In genomic region chr4:134796581-134797361, GRCm38 (mm10) we compare ENCODE assay signal across 8 mouse cellular contexts. TPM values are rescaled to one million over a fixed set of nuclear protein-coding genes. Genes with fewer than 3 reads are reported as not detected.
DNase-seq lines count a peak whose midpoint lies in the region; ATAC-seq and TF ChIP-seq lines count a peak whose summit lies in the region.

No protein-coding gene starts in this region.

- TF ChIP-seq EP300 in liver, postnatal 0 days (IDR thresholded peaks at IDR 0.05; ENCODE audit: low read depth): no peak

- 38% methylated on average over 7 of the region's 7 CpGs for WGBS in liver, postnatal 0 days (ENCODE audit: insufficient replicate concordance)
- 25% methylated on average over 7 of the region's 7 CpGs for WGBS in embryonic facial prominence, embryonic 14.5 days
- 23% methylated on average over 7 of the region's 7 CpGs for WGBS in forebrain, embryonic 16.5 days

- peaks cover 13% of the 10 kb centered on the region for H3K4me1 ChIP-seq in liver, postnatal 0 days (ENCODE audit: insufficient read depth)
- H3K4me1 ChIP-seq in embryonic facial prominence, embryonic 14.5 days (ENCODE audit: control insufficient read depth, insufficient read depth, low read length): no peaks in the 10 kb centered on the region
- peaks cover 3% of the 10 kb centered on the region; the same call in 1 of the 2 replicates for H3K4me1 ChIP-seq in forebrain, embryonic 16.5 days (replicated peaks; ENCODE audit: control insufficient read depth, insufficient read depth, low read length)

- no peak overlapping the region for H3K27ac ChIP-seq in liver, postnatal 0 days (ENCODE audit: low read depth)
- no peak overlapping the region for H3K27ac ChIP-seq in embryonic facial prominence, embryonic 14.5 days (replicated peaks; ENCODE audit: low read depth, low read length)
- no peak overlapping the region for H3K27ac ChIP-seq in forebrain, embryonic 16.5 days (ENCODE audit: low read length)

- peaks cover 7% of the 10 kb centered on the region; the same call in 1 of the 2 replicates for H3K36me3 ChIP-seq in liver, postnatal 0 days (replicated peaks; ENCODE audit: insufficient read depth, low read length)
- H3K36me3 ChIP-seq in embryonic facial prominence, embryonic 14.5 days (ENCODE audit: control insufficient read depth, insufficient read depth, low read length): peaks cover 7% of the 10 kb centered on the region
- H3K36me3 ChIP-seq in forebrain, embryonic 16.5 days (ENCODE audit: control insufficient read depth, insufficient read depth): peaks cover 4% of the 10 kb centered on the region

- no peak overlapping the region for H3K9ac ChIP-seq in liver, postnatal 0 days (replicated peaks)
- H3K9ac ChIP-seq in embryonic facial prominence, embryonic 14.5 days (ENCODE audit: low read depth, low read length): no peak overlapping the region
- no peak overlapping the region for H3K9ac ChIP-seq in forebrain, embryonic 16.5 days (replicated peaks; ENCODE audit: low read depth, low read length)

- H3K9me3 ChIP-seq in liver, postnatal 0 days (ENCODE audit: low read length): no peaks in the 10 kb centered on the region
- H3K9me3 ChIP-seq in embryonic facial prominence, embryonic 14.5 days (ENCODE audit: control insufficient read depth, low read length): no peaks in the 10 kb centered on the region
- no peaks in the 10 kb centered on the region for H3K9me3 ChIP-seq in forebrain, embryonic 16.5 days (ENCODE audit: control insufficient read depth, low read length)

- ATAC-seq in liver, postnatal 0 days: no peak
- peak; percentile 85 for ATAC-seq in activated CD4-positive, CD25-positive, alpha-beta regulatory T cell, adult 4 months
- ATAC-seq in embryonic facial prominence, embryonic 14.5 days (ENCODE audit: low read depth): no peak
- ATAC-seq in megakaryocyte-erythroid progenitor cell, adult 5-6 weeks (replicated peaks; ENCODE audit: low FRiP score, low TSS enrichment, poor library complexity, severe bottlenecking): peak; percentile 45
- no peak for ATAC-seq in forebrain, embryonic 16.5 days
- no peak for ATAC-seq in monocyte, adult 5-6 weeks (replicated peaks; ENCODE audit: insufficient number of reproducible peaks, low FRiP score, low TSS enrichment, poor library complexity, severe bottlenecking)

- peak; percentile 42 for DNase-seq in liver
- DNase-seq in liver, postnatal 0 days: no peak
- peak; percentile 71 for DNase-seq in embryonic facial prominence, embryonic 14.5 days (ENCODE audit: low spot score)
- no peak for DNase-seq in right cerebral cortex, adult 2 months (ENCODE audit: low spot score in 2 of 2)

- no peak for TF ChIP-seq CTCF in liver, postnatal 0 days (IDR thresholded peaks at IDR 0.05; ENCODE audit: low read depth)

- no peak overlapping the region for H3K4me3 ChIP-seq in liver, postnatal 0 days (ENCODE audit: low read depth, low read length)
- H3K4me3 ChIP-seq in embryonic facial prominence, embryonic 14.5 days (ENCODE audit: low read depth, low read length): no peak overlapping the region
- H3K4me3 ChIP-seq in forebrain, embryonic 16.5 days (replicated peaks; ENCODE audit: low read length): no peak overlapping the region

- no peaks in the 10 kb centered on the region for H3K27me3 ChIP-seq in liver, postnatal 0 days (ENCODE audit: insufficient read depth, low read length)
- H3K27me3 ChIP-seq in embryonic facial prominence, embryonic 14.5 days (replicated peaks; ENCODE audit: control insufficient read depth, insufficient read depth, low read length): no peaks in the 10 kb centered on the region
- no peaks in the 10 kb centered on the region for H3K27me3 ChIP-seq in forebrain, embryonic 16.5 days (replicated peaks; ENCODE audit: control insufficient read depth, insufficient read depth, low read length)

- H3K4me2 ChIP-seq in liver, postnatal 0 days (ENCODE audit: low read depth, low read length): no peak overlapping the region
- H3K4me2 ChIP-seq in embryonic facial prominence, embryonic 14.5 days (ENCODE audit: low read depth, low read length): no peak overlapping the region
- no peak overlapping the region for H3K4me2 ChIP-seq in forebrain, embryonic 16.5 days (ENCODE audit: low read length)

RNA-seq across cellular contexts. Expression of gene Ldlrap1, which starts 28.9 kb away (rescaled TPM):
- polyA plus RNA-seq in liver, postnatal 0 days (2015; fragmentation: Nextera tagmentation; extraction: Ambion mirVana): 14.8 and 15.4 TPM in 2 replicates
- 10 to 100 TPM; 21.3 to 25.2 TPM for polyA plus RNA-seq in activated CD4-positive, CD25-positive, alpha-beta regulatory T cell, adult 4 months (2017; shearing (Covaris generic))
- polyA plus RNA-seq in embryonic facial prominence, embryonic 14.5 days (2014; fragmentation: Nextera tagmentation; extraction: Ambion mirVana): 22.5 and 22.9 TPM in 2 replicates
- 28.5 and 34.9 TPM in 2 replicates for total RNA-seq in megakaryocyte-erythroid progenitor cell, adult 5-6 weeks (2014; fragmentation: Nextera tagmentation)
- 8.5 and 9.6 TPM in 2 replicates for total RNA-seq in megakaryocyte-erythroid progenitor cell, adult 5-6 weeks (2017)
- polyA plus RNA-seq in forebrain, embryonic 16.5 days (2015; fragmentation: Nextera tagmentation; extraction: Ambion mirVana): 2.9 and 3.3 TPM in 2 replicates
- 32.2 to 42.1 TPM (median 33.3 TPM) in 3 replicates for total RNA-seq in monocyte, adult 5-6 weeks (2017)

RNA-seq across cellular contexts. Expression of gene Maco1, which starts 56.4 kb away (rescaled TPM):
- 13.6 and 14.6 TPM in 2 replicates for polyA plus RNA-seq in liver, postnatal 0 days (2015; fragmentation: Nextera tagmentation; extraction: Ambion mirVana)
- polyA plus RNA-seq in activated CD4-positive, CD25-positive, alpha-beta regulatory T cell, adult 4 months (2017; shearing (Covaris generic)): 1 to 10 TPM; 3.0 to 5.0 TPM
- 37.1 and 41.1 TPM in 2 replicates for polyA plus RNA-seq in embryonic facial prominence, embryonic 14.5 days (2014; fragmentation: Nextera tagmentation; extraction: Ambion mirVana)
- 32.4 and 36.2 TPM in 2 replicates for total RNA-seq in megakaryocyte-erythroid progenitor cell, adult 5-6 weeks (2014; fragmentation: Nextera tagmentation)
- total RNA-seq in megakaryocyte-erythroid progenitor cell, adult 5-6 weeks (2017): 41.9 and 61.3 TPM in 2 replicates
- polyA plus RNA-seq in forebrain, embryonic 16.5 days (2015; fragmentation: Nextera tagmentation; extraction: Ambion mirVana): 98.7 and 104 TPM in 2 replicates
- 36.1 to 41.4 TPM (median 38.3 TPM) in 3 replicates for total RNA-seq in monocyte, adult 5-6 weeks (2017)

Comparison
In these comparisons a context has a peak if more than half of its experiments do, and no peak if none do; other contexts are left out.
1. DNase-seq: peak in liver (single experiment) and embryonic facial prominence, embryonic 14.5 days (single experiment); none in liver, postnatal 0 days (single experiment) and right cerebral cortex, adult 2 months (0 of 2).
2. ATAC-seq: peak in activated CD4-positive, CD25-positive, alpha-beta regulatory T cell, adult 4 months (single experiment) and megakaryocyte-erythroid progenitor cell, adult 5-6 weeks (single experiment); none in liver, postnatal 0 days (single experiment), embryonic facial prominence, embryonic 14.5 days (single experiment), forebrain, embryonic 16.5 days (single experiment) and monocyte, adult 5-6 weeks (single experiment).